Mouse (Mus musculus) embryo, embryonic 11.5 days (tissue): ENCODE results near the gene Il2ra.

Experiments
- DNase-seq: peaks from one replicate; pipeline ENCODE4 v3.0.0-alpha.2; 2012; ENCODE audit warnings: low read depth, low spot score

Il2ra gene

GRCm38 (mm10) chr2:11652780-11653179, 10.2 kb downstream of the Il2ra start:
- no peak for DNase-seq

DNA sequence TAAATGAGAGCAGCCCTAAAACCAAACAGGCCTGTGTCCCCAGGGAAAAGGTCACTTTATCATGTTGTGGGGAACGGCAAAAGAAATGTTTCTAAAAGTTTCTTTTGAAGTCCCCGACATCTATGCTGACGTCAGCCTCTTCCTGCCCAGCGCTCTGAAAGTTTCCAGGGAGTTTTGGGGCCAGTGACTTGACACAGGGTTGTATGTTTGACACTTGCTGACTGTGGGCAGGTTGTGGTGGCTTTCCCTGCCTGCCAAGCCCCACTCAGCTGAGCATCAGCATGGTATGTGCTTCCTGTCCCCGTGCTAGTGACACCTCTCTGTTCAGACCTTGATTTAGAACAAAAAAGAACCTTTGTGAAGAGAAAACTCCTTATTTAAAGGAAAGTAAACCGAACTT, 10.7 kb downstream of the Il2ra start:
- DNase-seq, result no peak

GRCm38 (mm10) chr2:11653780-11654179, 11.2 kb downstream of the Il2ra start:
- DNase-seq, result no peak

DNA sequence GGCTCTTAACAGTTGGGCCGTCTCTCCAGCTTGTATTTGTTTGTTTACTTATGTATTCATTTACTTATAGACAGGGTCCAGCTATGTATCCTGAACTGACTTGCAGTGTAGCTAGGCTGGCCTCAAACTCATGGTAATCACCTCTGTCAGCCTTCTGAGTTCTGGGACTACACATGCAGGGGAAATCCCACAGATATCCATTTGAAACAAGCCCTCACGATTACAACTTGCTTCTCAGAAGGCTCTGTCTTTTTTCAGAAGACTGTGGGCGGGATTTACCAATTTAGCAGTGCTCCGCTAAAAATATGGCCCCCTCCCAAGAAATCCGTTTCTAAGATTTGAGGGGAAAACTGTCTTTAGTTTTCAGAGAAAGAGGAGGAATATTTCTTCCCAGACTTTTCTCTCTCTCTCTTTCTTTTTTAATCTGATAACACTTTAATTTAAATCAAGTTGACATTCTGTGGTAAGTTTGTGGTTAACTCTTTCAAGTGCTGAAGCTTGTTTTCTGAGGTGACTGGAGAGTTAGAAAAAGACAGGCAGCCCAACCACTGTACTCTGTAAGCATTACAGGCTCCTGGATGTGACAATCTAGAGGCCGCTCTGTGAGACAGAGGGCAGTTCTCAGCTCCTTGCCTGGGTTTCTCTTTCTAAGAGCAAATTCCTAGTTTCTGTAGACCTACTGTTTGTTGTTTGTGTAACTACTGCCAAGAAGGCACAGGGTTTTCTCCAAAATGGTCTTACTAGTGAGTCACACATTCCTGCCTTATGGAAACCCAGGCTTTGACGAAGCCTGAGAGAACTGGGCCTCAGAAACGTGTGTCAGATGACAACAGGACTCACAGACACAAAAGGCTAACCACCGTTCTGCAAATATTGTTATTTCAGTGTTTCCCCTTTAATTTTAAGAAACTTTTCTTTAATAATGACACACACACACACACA, 12.7 kb downstream of the Il2ra start:
- no peak for DNase-seq

GRCm38 (mm10) chr2:11657581-11657980, 15.0 kb downstream of the Il2ra start:
- no peak for DNase-seq

DNA sequence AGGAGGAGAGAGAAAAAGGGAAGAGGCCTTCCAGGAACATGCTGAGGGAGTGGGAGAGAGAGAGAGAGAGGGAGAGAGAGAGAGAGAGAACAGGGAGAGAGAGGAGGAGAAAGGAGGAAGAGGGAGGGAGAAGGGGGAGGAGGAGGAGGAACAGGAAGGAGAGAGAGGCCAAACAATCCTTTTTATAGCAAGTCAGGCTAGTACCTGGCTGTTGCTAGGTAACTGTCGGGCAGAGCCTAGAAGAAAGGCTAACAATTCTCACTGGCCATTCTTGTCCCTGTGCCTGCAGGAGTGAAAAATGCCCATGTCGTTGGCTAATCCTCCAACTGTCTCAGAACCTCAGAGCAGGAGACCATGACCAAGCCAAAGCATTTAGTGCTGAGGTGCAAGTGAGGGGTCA, 16.7 kb downstream of the Il2ra start:
- no peak for DNase-seq

- DNase-seq, result no peak
Observed at GRCm38 (mm10) chr2:11662143-11662906, 19.7 kb downstream of the Il2ra start.

DNA sequence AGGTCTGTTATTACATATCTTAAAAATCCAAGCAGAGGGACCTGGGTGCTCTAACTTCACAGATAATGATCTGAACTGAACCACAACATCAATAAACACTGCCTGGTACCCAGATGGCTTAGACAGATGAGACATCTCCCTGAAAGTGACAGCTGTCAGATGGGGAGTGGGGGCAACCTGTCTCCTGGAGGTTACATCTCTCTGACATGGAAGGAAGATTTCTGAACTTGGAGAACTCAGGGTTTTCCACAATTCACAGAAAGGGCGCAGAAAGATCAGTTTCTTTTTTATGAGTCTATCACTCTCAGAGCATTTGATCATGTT, 20.3 kb downstream of the Il2ra start:
- DNase-seq, result no peak

- peak; percentile 56 for DNase-seq
Observed at GRCm38 (mm10) chr2:11663961-11664360, 21.4 kb downstream of the Il2ra start.

- DNase-seq, result no peak
Observed at GRCm38 (mm10) chr2:11664367-11664766, 21.8 kb downstream of the Il2ra start.

GRCm38 (mm10) chr2:11664806-11665205, 22.2 kb downstream of the Il2ra start:
- DNase-seq, result no peak

GRCm38 (mm10) chr2:11665326-11665725, 22.7 kb downstream of the Il2ra start:
- DNase-seq, result no peak

DNA sequence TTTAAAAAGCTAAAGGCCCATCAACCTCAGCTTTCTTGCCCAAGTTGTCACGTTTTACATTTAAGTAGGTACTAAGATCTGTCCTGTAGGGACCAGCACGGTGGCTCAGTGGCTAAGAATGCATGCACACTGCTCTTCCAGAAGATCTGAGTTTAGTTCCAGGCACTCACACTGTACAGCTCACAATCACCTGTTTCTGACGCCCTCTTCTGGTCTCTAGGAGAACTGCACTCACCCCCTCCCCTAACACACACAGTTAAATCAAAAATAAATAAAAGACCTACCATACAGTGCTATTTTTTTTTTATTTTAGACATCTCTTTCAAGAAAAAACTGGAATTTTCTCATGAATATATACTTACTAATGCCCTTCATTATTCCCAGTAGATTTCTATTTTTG, 29.5 kb downstream of the Il2ra start:
- DNase-seq, result no peak

GRCm38 (mm10) chr2:11679626-11680025, 37.0 kb downstream of the Il2ra start:
- DNase-seq, result no peak

- no peak for DNase-seq
Observed at GRCm38 (mm10) chr2:11682712-11683111, 40.1 kb downstream of the Il2ra start.

GRCm38 (mm10) chr2:11686512-11686911, 43.9 kb downstream of the Il2ra start:
- no peak for DNase-seq

- peak; percentile 17 for DNase-seq
Observed at GRCm38 (mm10) chr2:11687436-11687835, 44.8 kb downstream of the Il2ra start.

DNA sequence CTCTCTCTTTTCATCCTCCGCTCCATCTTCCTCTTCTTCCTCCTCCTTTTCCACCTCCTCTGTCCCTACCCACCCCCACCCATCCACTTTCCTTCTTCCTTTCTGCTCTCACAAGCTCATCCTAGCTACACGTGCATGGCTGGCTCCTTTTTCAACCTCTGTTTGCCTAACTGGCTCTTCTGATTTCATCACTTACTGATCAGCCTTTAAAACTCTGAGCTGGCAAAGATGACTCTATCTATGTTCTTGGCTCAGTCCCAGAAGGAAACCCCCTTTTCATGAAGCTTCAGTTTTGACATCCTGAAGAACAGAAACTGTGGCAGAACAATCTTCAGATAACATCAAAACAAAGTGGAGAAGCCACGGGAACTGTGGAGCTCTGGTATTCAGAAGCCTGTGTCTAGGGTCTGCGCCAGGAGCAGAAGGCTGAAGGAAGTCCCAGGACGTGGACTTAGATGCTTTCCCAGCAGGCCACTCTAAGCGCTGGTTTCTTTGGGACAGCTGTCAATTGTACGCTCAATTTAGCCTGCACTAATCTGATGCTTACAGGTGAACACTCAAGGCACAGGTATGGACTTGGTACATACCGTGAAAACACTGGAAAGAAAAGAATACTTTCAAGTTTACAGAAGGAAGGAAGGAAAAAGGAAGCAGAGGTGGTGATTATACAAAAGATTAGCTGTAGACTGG, 47.7 kb downstream of the Il2ra start:
- no peak for DNase-seq

DNA sequence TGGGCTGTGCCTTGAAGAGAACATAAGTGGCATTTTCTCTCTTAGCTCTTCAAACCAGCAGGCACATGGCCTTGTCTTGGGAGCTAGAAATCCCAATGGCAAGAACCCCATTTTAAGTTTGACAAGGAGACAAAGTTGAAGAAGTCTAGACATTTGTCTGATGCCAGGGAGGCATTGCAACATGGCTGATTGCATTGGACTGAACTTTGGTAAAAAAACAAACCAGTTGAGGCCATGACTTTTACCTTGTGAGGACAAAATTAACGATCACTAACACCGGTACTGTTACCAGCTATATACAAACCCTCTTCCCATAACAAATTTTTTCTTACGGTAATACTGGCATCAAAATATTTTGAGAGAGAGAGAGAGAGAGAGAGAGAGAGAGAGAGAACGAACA, 50.7 kb downstream of the Il2ra start:
- DNase-seq, result no peak

GRCm38 (mm10) chr2:11694104-11694503, 51.5 kb downstream of the Il2ra start:
- no peak for DNase-seq

DNA sequence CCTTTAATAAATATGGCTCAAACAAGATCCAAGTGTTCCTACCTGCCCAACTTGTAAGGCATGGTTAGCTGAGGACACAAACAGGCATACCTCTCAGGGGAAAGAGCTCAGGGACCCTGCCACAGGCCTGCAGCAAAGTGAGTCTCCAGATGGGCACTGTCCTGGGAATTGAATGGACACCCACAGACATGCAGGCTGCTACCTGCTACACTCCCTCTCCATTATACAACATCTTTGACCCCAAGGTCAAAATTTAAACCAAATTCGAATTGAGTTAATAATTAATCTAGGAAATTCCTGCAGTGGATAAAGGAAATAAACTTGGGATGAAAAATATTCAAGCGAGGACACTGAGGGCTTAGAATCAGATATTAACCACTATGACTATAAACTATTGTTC, 53.3 kb downstream of the Il2ra start:
- no peak for DNase-seq

DNA sequence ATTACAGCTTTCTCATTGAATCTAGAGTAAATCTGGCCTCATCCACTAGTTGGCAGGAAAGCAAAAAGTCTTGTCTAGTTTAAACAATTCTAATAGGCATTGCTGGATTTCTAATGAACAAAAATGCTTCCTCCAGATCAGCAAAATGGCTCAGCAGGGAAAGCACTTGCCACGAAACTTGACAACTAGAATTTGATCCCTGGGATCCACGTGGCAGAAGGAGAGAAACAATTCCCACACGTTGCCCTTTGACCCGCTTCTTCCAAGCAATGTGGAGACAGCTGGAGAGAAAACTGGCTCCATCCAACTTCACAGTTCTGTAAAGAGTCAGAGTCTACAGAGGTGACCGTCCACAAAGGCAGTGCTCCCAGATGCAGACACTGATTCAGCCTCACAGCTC, 56.4 kb downstream of the Il2ra start:
- no peak for DNase-seq
